Mouse (Mus musculus) midbrain, embryonic 14.5 days (tissue): ENCODE data around the gene Klhl21. TPM values are rescaled to one million over a fixed set of nuclear protein-coding genes. Genes with fewer than 3 reads are reported as not detected.

Experiments
- ATAC-seq: fragments of 200-750 bp; cut with Nextera tagmentation; 2 replicates; pipeline ENCODE4 v1.8.0; 2017; ENCODE audit warnings: moderate number of reproducible peaks, moderate library complexity; ENCODE audit not compliant: low FRiP score, low TSS enrichment
- DNase-seq: peaks from one replicate; pipeline ENCODE4 v3.0.0-alpha.2; 2015
- H3K27ac ChIP-seq: fragments of 300-500 bp; sonication (generic); replicated peaks from 2 replicates; pipeline ENCODE4 v1.5.1; 2014; ENCODE audit warnings: mild to moderate bottlenecking, low read depth, low read length, moderate library complexity
- H3K27me3 ChIP-seq: fragments of 300-500 bp; sonication (generic); 2 replicates; pipeline ENCODE4 v1.6.1; 2014; ENCODE audit warnings: low read length, control low read depth, mixed read lengths; ENCODE audit not compliant: control insufficient read depth, insufficient read depth
- H3K36me3 ChIP-seq: fragments of 300-500 bp; sonication (generic); 2 replicates; pipeline ENCODE4 v1.6.1; 2014; ENCODE audit warnings: low read length, control low read depth; ENCODE audit not compliant: control insufficient read depth, insufficient read depth
- H3K4me1 ChIP-seq: fragments of 300-500 bp; sonication (generic); 2 replicates; pipeline ENCODE4 v1.6.1; 2014; ENCODE audit warnings: mild to moderate bottlenecking, antibody characterized with exemption, low read length, control low read depth; ENCODE audit not compliant: control insufficient read depth, insufficient read depth
- H3K4me2 ChIP-seq: fragments of 300-500 bp; sonication (generic); 2 replicates; pipeline ENCODE4 v1.6.1; 2014; ENCODE audit warnings: mild to moderate bottlenecking, low read length, moderate library complexity
- H3K4me3 ChIP-seq: fragments of 300-500 bp; sonication (generic); replicated peaks from 2 replicates; pipeline ENCODE4 v1.5.1; 2014; ENCODE audit warnings: low read depth, low read length
- H3K9ac ChIP-seq: fragments of 300-500 bp; sonication (generic); replicated peaks from 2 replicates; pipeline ENCODE4 v1.6.1; 2014; ENCODE audit warnings: mild to moderate bottlenecking, low read length, moderate library complexity
- H3K9me3 ChIP-seq: fragments of 300-500 bp; sonication (generic); 2 replicates; pipeline ENCODE4 v1.6.1; 2016; ENCODE audit warnings: low read length, control low read depth, mixed read lengths; ENCODE audit not compliant: control insufficient read depth
- WGBS: fragments of 180-500 bp; shearing (Covaris S2); extraction: QIAGEN DNeasy Blood & Tissue Kit; methylation state at CpG from one replicate; pipeline ENCODE4 v1.1.7; 2014; 5-methylcytosine and 5-hydroxymethylcytosine counted together
- polyA plus RNA-seq: library from polyadenylated mRNA; unstranded; fragments of >200 nt; fragmentation: Nextera tagmentation; extraction: Ambion mirVana; gene quantifications from 2 replicates; pipeline ENCODE4 v1.2.1, GENCODE M21; 2014

Gene Klhl21
- polyA plus RNA-seq, 1 experiment from 2014 or later = 1.6 TPM

DNA sequence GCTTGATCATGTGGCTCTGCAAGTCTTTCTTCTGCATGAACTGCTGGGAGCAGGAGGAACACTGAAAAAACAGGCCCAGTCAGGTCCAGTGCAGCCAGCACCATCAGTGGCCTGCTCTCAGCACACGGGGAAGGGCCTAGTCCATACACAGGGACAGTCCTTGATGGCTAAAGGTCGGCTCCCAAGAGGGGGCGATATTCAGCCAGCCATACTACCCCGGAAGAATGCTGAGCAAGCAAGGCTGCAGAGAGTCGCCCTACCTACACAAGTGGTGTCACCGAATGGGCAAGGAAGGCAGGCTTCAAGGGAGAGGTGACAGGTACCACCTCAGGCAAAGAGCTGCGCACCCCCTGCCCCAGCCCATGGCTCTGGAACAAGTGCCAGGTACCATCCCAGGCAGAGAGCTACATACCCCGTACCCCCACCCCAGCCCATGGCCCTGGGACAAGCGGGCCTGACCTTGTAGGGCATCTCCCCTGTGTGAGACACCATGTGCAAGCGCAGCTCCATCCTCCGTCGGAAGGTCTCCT lies 13.0 kb downstream of the Klhl21 start:
- 79% methylated on average over 12 of the region's 12 CpGs for WGBS
- Histone ChIP-seq H3K36me3 (peaks cover 54% of the 10 kb centered on the region), H3K4me2 (no peak overlapping the region), H3K9me3 (no peaks in the 10 kb centered on the region), H3K4me3 (no peak overlapping the region), H3K9ac (no peak overlapping the region), H3K27me3 (no peaks in the 10 kb centered on the region), H3K4me1 (peaks cover 13% of the 10 kb centered on the region), H3K27ac (no peak overlapping the region)
- ATAC-seq (no peak), DNase-seq (no peak)

DNA sequence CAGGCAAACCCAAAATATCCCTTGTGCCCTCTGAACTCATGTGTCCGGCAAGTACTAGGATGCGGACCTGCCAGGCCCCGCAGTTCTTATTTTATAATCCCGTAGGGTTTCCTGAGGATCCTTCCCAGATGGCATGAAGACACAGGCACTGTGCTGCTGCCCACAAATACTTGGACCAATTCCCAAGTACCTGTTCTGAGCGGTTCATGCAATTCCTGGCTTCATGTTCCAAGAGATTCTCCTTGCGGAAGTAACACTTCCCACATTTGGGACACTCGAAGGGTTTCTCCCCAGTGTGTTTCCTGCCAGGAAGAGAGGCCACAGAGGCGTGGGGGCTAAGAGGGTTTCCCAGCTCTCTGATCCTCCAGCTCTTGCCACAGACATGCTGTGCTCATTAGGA lies 13.9 kb downstream of the Klhl21 start:
- no peak overlapping the region for H3K9ac ChIP-seq
- ATAC-seq (no peak), DNase-seq (no peak)
- H3K4me2 ChIP-seq = no peak overlapping the region
- H3K9me3 ChIP-seq = no peaks in the 10 kb centered on the region
- WGBS = 94% methylated on average over 8 of the region's 8 CpGs
- peaks cover 18% of the 10 kb centered on the region for H3K4me1 ChIP-seq
- no peak overlapping the region for H3K4me3 ChIP-seq
- H3K27ac ChIP-seq = no peak overlapping the region
- no peaks in the 10 kb centered on the region for H3K27me3 ChIP-seq
- peaks cover 54% of the 10 kb centered on the region for H3K36me3 ChIP-seq

DNA sequence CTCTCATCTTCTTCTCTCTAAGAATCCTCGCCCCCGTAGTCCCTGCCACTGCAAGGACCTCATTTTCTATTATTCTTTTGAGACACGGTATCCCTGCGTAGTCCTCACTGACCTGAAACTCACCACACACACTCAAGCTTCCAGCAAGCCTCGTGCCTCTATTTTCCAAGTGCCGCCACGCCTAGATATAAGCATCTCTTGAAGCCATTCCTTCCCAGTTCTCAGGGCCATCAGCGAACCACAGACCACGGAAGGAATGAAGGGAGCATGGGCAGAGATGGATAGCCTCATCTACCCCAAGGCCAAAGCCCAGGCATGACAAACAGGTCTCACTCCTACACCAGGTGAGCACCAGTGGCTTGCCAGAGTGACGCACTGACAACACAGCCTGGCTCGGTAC lies 15.9 kb downstream of the Klhl21 start:
- Histone ChIP-seq H3K4me3 (no peak overlapping the region), H3K9ac (no peak overlapping the region), H3K36me3 (peaks cover 42% of the 10 kb centered on the region), H3K4me2 (no peak overlapping the region), H3K4me1 (peaks cover 29% of the 10 kb centered on the region), H3K27me3 (no peaks in the 10 kb centered on the region), H3K9me3 (no peaks in the 10 kb centered on the region), H3K27ac (no peak overlapping the region)
- WGBS = 93% methylated on average over 11 of the region's 11 CpGs
- DNase-seq = no peak
- no peak for ATAC-seq

DNA sequence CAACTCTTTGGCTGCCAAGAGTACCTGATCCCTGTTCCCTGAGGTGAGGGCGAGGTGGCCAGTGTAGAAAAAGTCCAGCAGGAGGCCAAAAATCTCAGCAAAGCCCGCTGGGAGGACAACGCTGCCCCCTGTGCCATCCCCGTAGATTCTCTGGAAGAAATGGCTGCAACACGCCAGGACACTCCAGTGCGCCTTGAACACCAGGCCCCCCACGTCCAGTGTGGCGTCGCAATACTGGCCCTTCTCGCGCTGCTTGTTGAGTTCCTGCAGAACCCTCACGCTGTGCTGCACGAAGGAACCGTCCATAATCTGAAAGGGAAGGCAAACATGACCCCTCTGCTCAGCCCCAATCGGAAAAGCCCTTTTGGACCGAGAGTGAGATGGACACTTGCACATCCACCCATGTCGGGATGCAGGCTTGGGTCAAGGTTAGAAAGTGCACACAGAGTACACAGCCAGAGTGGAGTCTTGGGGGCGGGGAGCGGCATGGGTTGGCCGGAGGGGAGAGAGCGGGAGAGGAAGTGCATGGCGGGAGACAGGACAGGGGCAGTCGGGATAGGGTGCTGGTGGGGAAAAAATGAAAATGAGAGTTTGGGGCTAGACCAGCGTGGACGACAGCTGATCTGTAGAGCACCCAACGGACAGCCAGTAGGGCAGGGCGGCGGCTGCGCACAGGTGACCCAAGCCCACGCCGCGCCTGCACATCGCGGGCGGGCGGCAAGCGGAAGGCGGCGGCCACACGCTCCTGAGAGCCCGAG lies 18.3 kb downstream of the Klhl21 start:
- Histone ChIP-seq H3K27ac (peak overlapping the region; percentile 55), H3K36me3 (peaks cover 19% of the 10 kb centered on the region), H3K4me1 (peaks cover 29% of the 10 kb centered on the region), H3K4me2 (peak overlapping the region; percentile 96), H3K9ac (peak overlapping the region; percentile 69), H3K27me3 (no peaks in the 10 kb centered on the region), H3K9me3 (no peaks in the 10 kb centered on the region), H3K4me3 (peak overlapping the region; percentile 60)
- DNase-seq = no peak
- 2% methylated on average over 41 of the region's 41 CpGs for WGBS
- ATAC-seq = peak; percentile 53

DNA sequence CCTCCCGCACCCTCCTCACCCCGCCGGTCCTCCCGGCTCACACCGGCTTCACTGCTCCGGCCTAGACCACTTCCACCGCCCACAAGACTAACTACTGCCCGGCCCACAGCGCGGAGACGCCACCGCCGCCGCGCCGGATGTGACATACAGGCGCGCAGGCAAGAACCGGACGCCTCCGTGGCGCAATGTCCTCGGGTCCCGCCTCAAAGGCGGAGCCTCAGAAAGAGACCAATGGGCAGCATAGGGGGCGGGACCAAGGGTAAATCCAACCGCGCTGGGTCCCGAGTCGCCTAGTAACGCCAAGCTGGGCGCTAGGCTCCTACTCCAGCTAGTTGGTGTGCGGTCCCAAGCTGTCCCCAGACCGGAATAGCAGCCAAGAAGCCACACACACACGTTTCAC lies 18.9 kb downstream of the Klhl21 start, which contains the start of gene Zbtb48:
TSS of gene Zbtb48 (minus strand) at position 148 of the 400 bp plus-strand sequence.
- Histone ChIP-seq H3K4me1 (peaks cover 29% of the 10 kb centered on the region), H3K4me3 (peak within 1 kb of the TSS; percentile 60), H3K27ac (peak within 1 kb of the TSS; percentile 55), H3K9me3 (no peaks in the 10 kb centered on the region), H3K9ac (peak within 1 kb of the TSS; percentile 69), H3K36me3 (peaks cover 13% of the 10 kb centered on the region), H3K27me3 (no peaks in the 10 kb centered on the region), H3K4me2 (peak within 1 kb of the TSS; percentile 96)
- WGBS = 1% methylated on average over 35 of the region's 35 CpGs
- ATAC-seq (peak; percentile 97), DNase-seq (peak; percentile 99)

DNA sequence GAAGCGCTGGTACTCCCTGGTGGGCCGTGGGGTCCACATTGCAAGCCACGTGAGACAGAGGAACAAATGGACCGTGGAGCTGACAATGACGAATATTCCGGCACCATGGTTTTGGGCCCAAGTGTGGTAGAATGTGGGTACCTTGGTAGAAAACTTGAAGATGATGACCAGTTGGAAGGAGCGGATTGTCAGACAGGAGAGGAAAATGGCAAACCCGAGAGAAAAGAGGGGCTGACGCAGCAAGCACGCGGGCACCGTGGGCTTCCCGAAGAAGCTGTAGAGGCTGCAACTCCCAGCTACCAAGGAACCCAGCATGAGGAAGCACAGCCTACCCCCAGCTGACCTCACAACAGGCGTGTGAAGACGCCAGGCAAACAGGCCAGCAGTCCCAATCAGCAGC lies 19.9 kb downstream of the Klhl21 start:
- ATAC-seq (no peak), DNase-seq (no peak)
- H3K9ac ChIP-seq = peak overlapping the region; percentile 60
- no peaks in the 10 kb centered on the region for H3K27me3 ChIP-seq
- H3K9me3 ChIP-seq = no peaks in the 10 kb centered on the region
- no peak overlapping the region for H3K27ac ChIP-seq
- H3K4me2 ChIP-seq = peak overlapping the region; percentile 96
- 66% methylated on average over 15 of the region's 15 CpGs for WGBS
- H3K36me3 ChIP-seq = peaks cover 4% of the 10 kb centered on the region
- H3K4me1 ChIP-seq = peaks cover 29% of the 10 kb centered on the region
- peak overlapping the region; percentile 60 for H3K4me3 ChIP-seq

DNA sequence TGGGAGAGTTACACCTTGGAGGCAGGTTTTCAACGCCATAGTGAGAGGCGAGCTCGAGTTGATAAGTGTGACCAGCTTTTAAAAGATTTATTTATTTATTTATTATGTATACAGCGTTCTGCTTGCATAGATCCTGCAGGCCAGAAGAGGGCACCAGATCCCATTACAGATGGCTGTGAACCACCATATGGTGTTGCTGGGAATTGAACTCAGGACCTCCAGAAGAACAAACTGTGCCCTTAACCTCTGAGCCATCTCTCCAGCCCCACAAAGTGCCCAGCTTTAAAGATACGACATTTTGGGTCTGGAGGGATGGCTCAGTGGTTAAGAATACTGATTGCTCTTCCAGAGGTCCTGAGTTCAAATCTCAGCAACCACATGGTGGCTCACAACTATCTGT lies 20.5 kb downstream of the Klhl21 start:
- ATAC-seq (no peak), DNase-seq (no peak)
- Histone ChIP-seq H3K36me3 (no peaks in the 10 kb centered on the region), H3K9ac (no peak overlapping the region), H3K4me1 (peaks cover 29% of the 10 kb centered on the region), H3K4me3 (no peak overlapping the region), H3K27me3 (no peaks in the 10 kb centered on the region), H3K27ac (no peak overlapping the region), H3K9me3 (no peaks in the 10 kb centered on the region), H3K4me2 (no peak overlapping the region)
- WGBS = 34% methylated on average over 5 of the region's 5 CpGs

DNA sequence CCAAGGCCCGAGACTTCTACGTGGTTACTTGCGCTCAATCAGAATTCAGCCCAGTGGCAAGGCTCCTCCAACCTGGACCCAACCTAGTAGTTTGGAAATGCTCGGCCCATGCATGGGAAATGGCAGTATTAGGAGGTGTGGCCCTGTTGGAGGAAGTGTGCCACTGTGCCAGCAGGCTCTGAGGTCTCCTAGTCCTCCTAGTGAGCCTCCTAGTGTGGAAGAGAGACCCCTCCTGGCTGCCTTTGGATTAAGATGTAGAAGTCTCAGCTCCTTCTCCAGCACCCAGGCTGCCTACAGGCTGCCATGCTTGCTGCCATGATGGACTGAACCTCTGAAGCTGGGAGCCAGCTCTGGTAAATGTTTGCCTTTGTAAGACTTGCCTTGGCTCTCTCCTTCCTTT lies 21.4 kb downstream of the Klhl21 start:
- no peak for ATAC-seq

DNA sequence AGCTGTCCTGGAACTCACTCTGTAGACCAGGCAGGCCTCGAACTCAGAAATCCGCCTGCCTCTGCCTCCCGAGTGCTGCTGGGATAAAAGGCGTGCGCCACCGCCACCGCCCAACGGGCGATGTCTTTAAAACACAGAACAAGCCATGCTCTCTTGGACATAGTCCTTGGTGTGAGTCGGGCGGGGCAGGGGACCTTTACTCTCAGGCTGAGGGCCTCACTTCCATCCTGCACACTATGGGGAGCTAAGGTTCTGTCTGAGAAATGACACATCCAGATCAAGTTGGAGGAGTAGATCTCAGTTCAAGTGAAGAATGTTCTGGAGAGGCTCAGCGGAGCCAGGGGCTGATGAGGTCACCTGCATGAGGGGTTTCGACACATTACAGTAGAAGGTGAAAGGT lies 24.3 kb downstream of the Klhl21 start:
- Histone ChIP-seq H3K27ac (no peak overlapping the region), H3K9me3 (no peaks in the 10 kb centered on the region), H3K9ac (no peak overlapping the region), H3K4me2 (no peak overlapping the region), H3K36me3 (no peaks in the 10 kb centered on the region), H3K4me1 (peaks cover 10% of the 10 kb centered on the region), H3K4me3 (no peak overlapping the region), H3K27me3 (no peaks in the 10 kb centered on the region)
- DNase-seq (no peak), ATAC-seq (no peak)
- 91% methylated on average over 13 of the region's 13 CpGs for WGBS

More for the DNA sequence above, 21.4 kb downstream of the Klhl21 start:
- no peaks in the 10 kb centered on the region for H3K9me3 ChIP-seq
- DNase-seq = peak; percentile 57
- no peak overlapping the region for H3K4me3 ChIP-seq
- H3K9ac ChIP-seq = no peak overlapping the region
- 69% methylated on average over 4 of the region's 4 CpGs for WGBS
- H3K4me2 ChIP-seq = 0 out of 2 replicates have a peak overlapping the region, but pooled peaks have one; percentile 8
- no peak overlapping the region for H3K27ac ChIP-seq
- H3K27me3 ChIP-seq = no peaks in the 10 kb centered on the region
- H3K36me3 ChIP-seq = no peaks in the 10 kb centered on the region
- H3K4me1 ChIP-seq = peaks cover 29% of the 10 kb centered on the region
